Mouse (Mus musculus): ENCODE results near the gene Cyp8b1. TPM values are rescaled to one million over a fixed set of nuclear protein-coding genes. Genes with fewer than 3 reads are reported as not detected.
A peak's percentile ranks its signal among the peaks of the same experiment; 100 is the strongest.

The Cyp8b1 gene
- total and polyA plus RNA-seq, 2 experiments: 86.4 to 305 TPM

DNA sequence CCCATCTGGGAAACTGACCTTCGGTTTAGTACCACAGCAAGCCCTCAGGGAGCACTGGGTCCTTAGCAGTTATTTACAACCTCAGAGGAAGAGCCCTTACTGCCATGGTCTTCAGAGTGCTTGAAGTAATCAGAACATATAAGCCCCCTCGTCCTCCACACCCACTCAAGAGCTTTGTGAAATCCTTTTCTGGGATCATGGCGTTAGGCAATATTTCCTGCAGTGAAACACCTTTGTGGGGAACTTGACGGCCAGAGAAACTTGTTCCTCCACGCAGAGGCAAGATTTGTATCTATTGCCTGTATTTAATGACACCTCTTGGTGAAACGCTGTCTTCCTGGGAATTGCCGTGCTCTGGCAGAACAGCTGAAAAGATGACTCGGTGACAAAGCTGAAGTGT lies 9.9 kb upstream of the Cyp8b1 start:
- Histone ChIP-seq H3K9ac (ENCODE audit: low read depth, low read length) (peak overlapping the region; percentile 14; the same call in 1 of the 2 replicates), H3K79me2 (ENCODE audit: control insufficient read depth, insufficient read depth, low read length) (no peaks in the 10 kb centered on the region), H3K27ac (replicated peaks; ENCODE audit: insufficient read depth, low read depth, low read length) (peak overlapping the region; percentile 84), H3K36me3 (ENCODE audit: control insufficient read depth, insufficient read depth, low read length) (no peaks in the 10 kb centered on the region), H3K4me1 (ENCODE audit: control insufficient read depth, insufficient read depth, low read length) (peaks cover 27% of the 10 kb centered on the region), H3K27me3 (ENCODE audit: control insufficient read depth, insufficient read depth, low read length) (no peaks in the 10 kb centered on the region), H3K4me3 (ENCODE audit: insufficient read depth, low read depth, low read length) (no peak overlapping the region)
- TF ChIP-seq CTCF (IDR thresholded peaks at IDR 0.05; ENCODE audit: low read depth, low read length): no peak
- no peak for TF ChIP-seq POLR2A (IDR thresholded peaks at IDR 0.05; ENCODE audit: extremely low read depth, insufficient read depth, low read length)
- no peak for DNase-seq (ENCODE audit: extremely low read depth, low read depth, low spot score)
- 68% methylated on average over 8 of the region's 8 CpGs for WGBS

DNA sequence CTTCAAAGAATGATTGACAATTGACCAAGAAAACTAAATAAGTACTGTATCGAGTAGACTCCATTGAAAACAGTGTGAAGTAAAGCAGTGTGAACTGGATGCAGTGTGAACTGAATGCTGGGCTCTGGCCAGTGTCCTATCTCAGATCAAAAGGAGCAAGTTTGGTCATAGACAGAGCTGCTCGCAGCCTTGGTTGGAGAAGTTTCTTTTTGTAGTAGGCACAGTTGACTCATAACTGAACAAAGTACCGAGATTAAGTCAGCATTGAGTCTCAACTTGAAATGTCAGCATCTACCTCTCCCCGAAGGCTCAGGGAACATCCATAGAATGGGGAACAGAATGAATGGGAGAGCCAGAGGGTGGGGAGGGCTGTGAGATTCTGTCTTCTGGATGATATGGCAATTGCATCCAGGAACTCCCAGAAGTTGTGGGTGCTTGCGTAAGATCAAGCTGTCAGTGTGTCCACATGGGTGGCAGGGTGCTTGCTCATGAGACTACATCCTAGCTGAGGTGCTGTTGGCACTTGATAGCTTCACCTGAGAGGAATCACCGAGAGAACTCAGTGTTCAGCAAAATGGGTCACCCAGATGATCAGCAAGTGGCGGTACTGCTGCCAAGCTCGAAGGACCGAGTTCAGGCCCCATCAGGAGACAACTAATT lies 8.9 kb upstream of the Cyp8b1 start:
- Histone ChIP-seq H3K9ac (ENCODE audit: low read depth, low read length) (peak overlapping the region; percentile 30), H3K36me3 (ENCODE audit: control insufficient read depth, insufficient read depth, low read length) (no peaks in the 10 kb centered on the region), H3K27ac (replicated peaks; ENCODE audit: insufficient read depth, low read depth, low read length) (peak overlapping the region; percentile 96), H3K79me2 (ENCODE audit: control insufficient read depth, insufficient read depth, low read length) (no peaks in the 10 kb centered on the region), H3K27me3 (ENCODE audit: control insufficient read depth, insufficient read depth, low read length) (no peaks in the 10 kb centered on the region), H3K4me3 (ENCODE audit: insufficient read depth, low read depth, low read length) (no peak overlapping the region), H3K4me1 (ENCODE audit: control insufficient read depth, insufficient read depth, low read length) (peaks cover 27% of the 10 kb centered on the region)
- DNase-seq (ENCODE audit: extremely low read depth, low read depth, low spot score): peak; percentile 92
- TF ChIP-seq CTCF (IDR thresholded peaks at IDR 0.05; ENCODE audit: low read depth, low read length) (no peak), POLR2A (IDR thresholded peaks at IDR 0.05; ENCODE audit: extremely low read depth, insufficient read depth, low read length) (no peak)
- 28% methylated on average over 9 of the region's 9 CpGs for WGBS

DNA sequence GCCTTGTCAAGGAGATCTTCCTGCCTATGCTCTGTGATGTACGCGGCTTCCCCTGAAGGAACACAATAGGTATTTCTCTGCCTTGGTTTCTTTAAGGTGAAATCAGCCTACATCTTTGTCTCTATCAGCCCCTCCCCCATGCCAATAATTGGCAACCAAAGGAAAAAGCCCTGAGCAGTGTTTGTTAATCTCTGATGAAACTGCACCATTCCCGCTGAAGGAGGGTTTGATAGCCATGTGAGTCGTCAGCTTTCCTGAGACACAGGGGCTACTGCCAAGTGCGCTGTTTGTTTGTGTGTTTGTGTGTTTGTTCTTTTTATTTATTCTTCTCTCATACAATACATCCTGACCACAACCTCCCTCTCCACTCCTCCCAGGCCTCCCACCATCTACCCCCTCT lies 7.8 kb upstream of the Cyp8b1 start:
- WGBS: 24% methylated on average over 5 of the region's 5 CpGs
- TF ChIP-seq CTCF (IDR thresholded peaks at IDR 0.05; ENCODE audit: low read depth, low read length) (no peak), POLR2A (IDR thresholded peaks at IDR 0.05; ENCODE audit: extremely low read depth, insufficient read depth, low read length) (no peak)
- Histone ChIP-seq H3K4me3 (ENCODE audit: insufficient read depth, low read depth, low read length) (peak overlapping the region; percentile 59), H3K27ac (replicated peaks; ENCODE audit: insufficient read depth, low read depth, low read length) (peak overlapping the region; percentile 96), H3K36me3 (ENCODE audit: control insufficient read depth, insufficient read depth, low read length) (no peaks in the 10 kb centered on the region), H3K79me2 (ENCODE audit: control insufficient read depth, insufficient read depth, low read length) (no peaks in the 10 kb centered on the region), H3K9ac (ENCODE audit: low read depth, low read length) (peak overlapping the region; percentile 79), H3K27me3 (ENCODE audit: control insufficient read depth, insufficient read depth, low read length) (no peaks in the 10 kb centered on the region), H3K4me1 (ENCODE audit: control insufficient read depth, insufficient read depth, low read length) (peaks cover 29% of the 10 kb centered on the region)
- DNase-seq (ENCODE audit: extremely low read depth, low read depth, low spot score): peak; percentile 89

DNA sequence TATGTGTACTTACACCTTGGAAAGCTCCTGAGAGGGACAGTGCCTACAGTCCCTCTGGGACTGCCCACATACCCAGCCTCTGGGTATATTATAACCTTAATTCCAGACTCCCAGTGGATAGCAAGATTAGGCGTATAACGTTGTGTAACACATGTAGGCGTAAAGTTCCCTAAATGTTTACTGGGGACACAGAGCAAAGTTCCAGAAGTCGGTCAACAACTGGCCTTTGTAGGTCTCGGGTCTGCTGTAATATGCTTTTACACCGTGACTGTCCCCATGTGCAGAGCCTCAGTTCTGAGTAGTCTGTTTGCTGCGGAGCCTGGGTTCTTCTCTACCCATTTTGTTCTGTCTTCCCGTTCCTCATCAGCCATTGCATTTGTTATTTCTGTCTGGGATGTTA lies 7.3 kb upstream of the Cyp8b1 start:
- WGBS: 18% methylated on average over 8 of the region's 8 CpGs
- H3K9ac ChIP-seq (ENCODE audit: low read depth, low read length): peak overlapping the region; percentile 79
- H3K4me1 ChIP-seq (ENCODE audit: control insufficient read depth, insufficient read depth, low read length): peaks cover 28% of the 10 kb centered on the region
- H3K27me3 ChIP-seq (ENCODE audit: control insufficient read depth, insufficient read depth, low read length): no peaks in the 10 kb centered on the region
- no peaks in the 10 kb centered on the region for H3K36me3 ChIP-seq (ENCODE audit: control insufficient read depth, insufficient read depth, low read length)
- DNase-seq (ENCODE audit: extremely low read depth, low read depth, low spot score): peak; percentile 97
- TF ChIP-seq POLR2A (IDR thresholded peaks at IDR 0.05; ENCODE audit: extremely low read depth, insufficient read depth, low read length): no peak
- TF ChIP-seq CTCF (IDR thresholded peaks at IDR 0.05; ENCODE audit: low read depth, low read length): no peak
- H3K27ac ChIP-seq (replicated peaks; ENCODE audit: insufficient read depth, low read depth, low read length): peak overlapping the region; percentile 96
- peak overlapping the region; percentile 59 for H3K4me3 ChIP-seq (ENCODE audit: insufficient read depth, low read depth, low read length)
- H3K79me2 ChIP-seq (ENCODE audit: control insufficient read depth, insufficient read depth, low read length): no peaks in the 10 kb centered on the region

DNA sequence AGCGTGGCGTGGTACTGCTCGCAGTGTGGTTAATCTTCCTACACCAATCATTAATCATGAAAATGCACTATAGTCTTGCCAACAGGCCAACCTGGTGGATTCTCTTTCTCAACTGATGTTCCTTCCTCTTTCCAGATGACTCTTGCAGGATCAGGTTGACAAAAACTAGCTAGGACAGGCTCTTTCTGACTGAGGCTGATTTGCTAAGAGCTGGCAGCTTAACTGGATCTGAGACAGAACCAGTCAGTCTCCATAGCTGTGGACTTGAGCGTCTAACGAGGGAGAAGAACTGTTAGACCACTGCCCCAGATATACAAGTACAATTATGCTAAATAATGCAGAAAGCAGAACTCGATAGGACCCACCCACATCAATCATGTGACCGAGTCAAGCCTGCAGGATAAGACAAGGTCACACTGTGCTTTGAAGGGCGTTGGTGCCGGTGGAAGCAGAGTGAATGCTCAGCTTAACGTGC lies 3.0 kb upstream of the Cyp8b1 start:
- Histone ChIP-seq H3K36me3 (ENCODE audit: control insufficient read depth, insufficient read depth, low read length) (no peaks in the 10 kb centered on the region), H3K4me3 (ENCODE audit: insufficient read depth, low read depth, low read length) (no peak overlapping the region), H3K9ac (ENCODE audit: low read depth, low read length) (no peak overlapping the region), H3K27me3 (ENCODE audit: control insufficient read depth, insufficient read depth, low read length) (no peaks in the 10 kb centered on the region), H3K27ac (replicated peaks; ENCODE audit: insufficient read depth, low read depth, low read length) (no peak overlapping the region; the same call in 1 of the 2 replicates), H3K4me1 (ENCODE audit: control insufficient read depth, insufficient read depth, low read length) (peaks cover 9% of the 10 kb centered on the region), H3K79me2 (ENCODE audit: control insufficient read depth, insufficient read depth, low read length) (peaks cover 16% of the 10 kb centered on the region; the same call in 1 of the 2 replicates)
- no peak for TF ChIP-seq POLR2A (IDR thresholded peaks at IDR 0.05; ENCODE audit: extremely low read depth, insufficient read depth, low read length)
- no peak for TF ChIP-seq CTCF (IDR thresholded peaks at IDR 0.05; ENCODE audit: low read depth, low read length)
- 69% methylated on average over 10 of the region's 10 CpGs for whole genome bisulfite sequencing
- peak; percentile 58 for DNase-seq (ENCODE audit: extremely low read depth, low read depth, low spot score)

DNA sequence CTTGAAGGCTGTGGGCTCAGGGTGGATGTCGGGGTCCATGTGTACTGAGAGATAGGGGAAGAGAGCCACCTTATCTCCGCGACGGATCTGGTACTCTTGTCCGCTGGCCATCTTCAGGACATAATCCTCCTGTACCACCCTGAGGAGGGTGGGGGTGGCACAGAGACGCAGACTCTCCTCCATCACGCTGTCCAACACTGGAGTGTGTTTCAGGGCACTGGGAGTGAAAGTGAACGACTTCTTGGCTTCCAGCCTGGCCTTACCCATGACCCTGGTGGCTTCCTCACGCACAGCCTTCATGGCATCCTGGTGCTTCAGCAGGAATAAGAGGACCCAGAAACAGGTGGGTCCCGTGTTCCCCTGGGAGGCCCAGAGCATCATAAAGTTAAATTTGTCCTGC lies 1.0 kb downstream of the Cyp8b1 start:
- 42% methylated on average over 10 of the region's 10 CpGs for WGBS
- peaks cover 6% of the 10 kb centered on the region; the same call in 1 of the 2 replicates for H3K4me1 ChIP-seq (ENCODE audit: control insufficient read depth, insufficient read depth, low read length)
- DNase-seq (ENCODE audit: extremely low read depth, low read depth, low spot score): peak; percentile 68

More for the DNA sequence above, 1.0 kb downstream of the Cyp8b1 start:
- no peak for TF ChIP-seq CTCF (IDR thresholded peaks at IDR 0.05; ENCODE audit: low read depth, low read length)
- TF ChIP-seq POLR2A (IDR thresholded peaks at IDR 0.05; ENCODE audit: extremely low read depth, insufficient read depth, low read length): no peak
- H3K27me3 ChIP-seq (ENCODE audit: control insufficient read depth, insufficient read depth, low read length): no peaks in the 10 kb centered on the region
- peak overlapping the region; percentile 90 for H3K27ac ChIP-seq (replicated peaks; ENCODE audit: insufficient read depth, low read depth, low read length)
- H3K79me2 ChIP-seq (ENCODE audit: control insufficient read depth, insufficient read depth, low read length): peaks cover 16% of the 10 kb centered on the region; the same call in 1 of the 2 replicates
- no peaks in the 10 kb centered on the region for H3K36me3 ChIP-seq (ENCODE audit: control insufficient read depth, insufficient read depth, low read length)
- peak overlapping the region; percentile 94 for H3K9ac ChIP-seq (ENCODE audit: low read depth, low read length)
- H3K4me3 ChIP-seq (ENCODE audit: insufficient read depth, low read depth, low read length): peak overlapping the region; percentile 67

Data from liver, adult 2 months (tissue).